Mouse (Mus musculus) hindbrain, embryonic 16.5 days (tissue): ENCODE data around the gene Sun2. TPM values are rescaled to one million over a fixed set of nuclear protein-coding genes. Genes with fewer than 3 reads are reported as not detected.

Experiments used
- polyA plus RNA-seq: library from polyadenylated mRNA; unstranded; fragments of >200 nt; fragmentation: Nextera tagmentation; extraction: Ambion mirVana; gene quantifications from 2 replicates; pipeline ENCODE4 v1.2.1, GENCODE M21; 2015

Gene Sun2
- polyA plus RNA-seq, 1 experiment from 2014 or later, result 4.7 TPM

Other genes starting within 250 kb of the Sun2 start
- 0.09 TPM in 1 of 2 replicates, not detected in the other for gene Kcnj4, start 237.3 kb downstream of the Sun2 start, polyA plus RNA-seq
- gene Kdelr3, start 226.1 kb downstream of the Sun2 start, polyA plus RNA-seq, result 11.6 and 14.2 TPM in 2 replicates
- 42.9 and 44.6 TPM in 2 replicates for gene Ddx17, start 195.8 kb downstream of the Sun2 start, polyA plus RNA-seq
- 0.99 and 1.3 TPM in 2 replicates for gene Dmc1, start 137.4 kb downstream of the Sun2 start, polyA plus RNA-seq
- 3.0 and 3.5 TPM in 2 replicates for gene Fam227a, start 83.6 kb downstream of the Sun2 start, polyA plus RNA-seq
- 93.8 and 101 TPM in 2 replicates for gene Cby1, start 83.3 kb downstream of the Sun2 start, polyA plus RNA-seq
- 220 and 251 TPM in 2 replicates for gene Tomm22, start 71.7 kb downstream of the Sun2 start, polyA plus RNA-seq
- gene Josd1, start 54.6 kb downstream of the Sun2 start, polyA plus RNA-seq, result 19.1 and 21.5 TPM in 2 replicates
- gene Gtpbp1, start 51.7 kb downstream of the Sun2 start, polyA plus RNA-seq, result 46.0 and 51.5 TPM in 2 replicates
- gene Dnal4, start 35.3 kb upstream of the Sun2 start, polyA plus RNA-seq, result 61.8 and 64.9 TPM in 2 replicates
- gene Nptxr, start 62.2 kb upstream of the Sun2 start, polyA plus RNA-seq, result 44.1 and 58.7 TPM in 2 replicates
- 0.41 and 0.67 TPM in 2 replicates for gene Npcd, start 91.7 kb upstream of the Sun2 start, polyA plus RNA-seq
- gene Cbx6, start 92.2 kb upstream of the Sun2 start, polyA plus RNA-seq, result 65.2 and 67.2 TPM in 2 replicates
- 4.5 and 5.1 TPM in 2 replicates for gene Apobec3, start 149.1 kb upstream of the Sun2 start, polyA plus RNA-seq
- 4.7 and 5.2 TPM in 2 replicates for gene Cbx7, start 228.6 kb upstream of the Sun2 start, polyA plus RNA-seq